Mouse (Mus musculus): ENCODE data around the gene Ltbp2. TPM values are rescaled to one million over a fixed set of nuclear protein-coding genes. Genes with fewer than 3 reads are reported as not detected.

Gene Ltbp2
- polyA plus RNA-seq, 1 experiment: 19.7 TPM

DNA sequence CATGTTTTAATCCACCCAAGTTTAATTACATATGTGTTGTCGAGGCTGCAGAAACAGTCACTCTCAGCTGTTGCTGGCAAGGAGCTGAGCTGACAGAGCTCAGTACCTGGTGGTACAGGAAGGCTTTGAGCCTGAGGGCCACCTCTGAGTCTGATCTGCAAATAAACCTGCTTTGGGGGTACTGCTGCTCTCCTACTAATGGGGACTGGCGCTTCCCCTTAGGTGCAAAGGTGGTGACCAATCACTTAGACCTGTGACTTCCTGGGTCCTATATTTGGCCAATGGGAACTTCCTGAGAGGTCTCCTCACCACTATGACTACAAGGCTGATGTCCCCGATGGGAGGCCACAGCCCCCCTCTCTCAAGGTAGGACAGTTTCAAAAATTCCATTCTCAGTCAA lies 35.6 kb downstream of the Ltbp2 start:
- Histone ChIP-seq H3K36me3 (ENCODE audit: control insufficient read depth, insufficient read depth) (no peaks in the 10 kb centered on the region), H3K4me3 (no peak overlapping the region), H3K4me2 (ENCODE audit: low read depth) (no peak overlapping the region), H3K79me2 (ENCODE audit: control insufficient read depth, insufficient read depth) (no peaks in the 10 kb centered on the region), H3ac (ENCODE audit: control insufficient read depth, insufficient read length) (no peak overlapping the region), H3K27me3 (ENCODE audit: control insufficient read depth, insufficient read depth, insufficient read length) (no peaks in the 10 kb centered on the region)
- TF ChIP-seq REST (IDR thresholded peaks at IDR 0.05; ENCODE audit: insufficient read depth, insufficient read length) (no peak), TCF3 (IDR thresholded peaks at IDR 0.05; ENCODE audit: insufficient read length, low read depth) (no peak), MYOG (IDR thresholded peaks at IDR 0.05; ENCODE audit: control insufficient read depth in 1 of 3, insufficient read depth in 1 of 3, insufficient read length in 2 of 3, low read depth in 2 of 3) (no peak), E2F4 (IDR thresholded peaks at IDR 0.05; ENCODE audit: insufficient read depth) (no peak), CEBPB (IDR thresholded peaks at IDR 0.05; ENCODE audit: insufficient read depth, poor library complexity, severe bottlenecking) (no peak), POLR2AphosphoS2 (IDR thresholded peaks at IDR 0.05; ENCODE audit: insufficient read length, low read depth) (no peak), USF1 (IDR thresholded peaks at IDR 0.05; ENCODE audit: low read depth) (no peak), SRF (IDR thresholded peaks at IDR 0.05; ENCODE audit: control insufficient read depth, insufficient read length, low read depth) (no peak), MYOD1 (IDR thresholded peaks at IDR 0.05; ENCODE audit: control insufficient read depth in 1 of 3, insufficient read length in 2 of 3, low read depth in 2 of 3) (no peak), MAX (IDR thresholded peaks at IDR 0.05; ENCODE audit: low read depth) (no peak), TCF12 (IDR thresholded peaks at IDR 0.05; ENCODE audit: insufficient read depth, poor library complexity, severe bottlenecking) (no peak), POLR2A (IDR thresholded peaks at IDR 0.05; ENCODE audit: insufficient read length, low read depth) (no peak)

DNA sequence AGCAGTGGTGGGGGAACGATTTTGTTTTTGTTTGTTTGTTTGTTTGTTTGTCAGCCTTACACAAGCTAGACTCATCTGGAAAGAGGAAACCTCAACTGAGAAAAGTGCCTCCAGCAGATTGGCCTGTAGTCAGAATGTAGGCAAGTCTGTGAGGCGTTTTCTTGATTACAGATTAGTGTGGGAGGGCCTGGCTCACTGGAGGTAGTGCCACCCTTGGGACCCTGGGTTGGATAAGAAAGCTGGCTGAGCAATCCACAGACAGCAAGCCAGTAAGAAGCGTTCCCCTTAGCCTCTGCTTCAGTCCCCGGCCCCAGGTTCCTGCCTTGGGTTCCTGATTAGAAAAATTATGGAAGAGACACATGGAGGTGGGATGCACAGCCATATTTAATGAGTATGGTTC lies 36.4 kb downstream of the Ltbp2 start:
- Histone ChIP-seq H3K27me3 (ENCODE audit: control insufficient read depth, insufficient read depth, insufficient read length) (no peaks in the 10 kb centered on the region), H3K4me3 (no peak overlapping the region), H3K4me2 (ENCODE audit: low read depth) (no peak overlapping the region), H3ac (ENCODE audit: control insufficient read depth, insufficient read length) (no peak overlapping the region), H3K36me3 (ENCODE audit: control insufficient read depth, insufficient read depth) (no peaks in the 10 kb centered on the region), H3K79me2 (ENCODE audit: control insufficient read depth, insufficient read depth) (no peaks in the 10 kb centered on the region)
- TF ChIP-seq MYOD1 (IDR thresholded peaks at IDR 0.05; ENCODE audit: control insufficient read depth in 1 of 3, insufficient read length in 2 of 3, low read depth in 2 of 3) (no peak), POLR2AphosphoS2 (IDR thresholded peaks at IDR 0.05; ENCODE audit: insufficient read length, low read depth) (no peak), CEBPB (IDR thresholded peaks at IDR 0.05; ENCODE audit: insufficient read depth, poor library complexity, severe bottlenecking) (no peak), REST (IDR thresholded peaks at IDR 0.05; ENCODE audit: insufficient read depth, insufficient read length) (no peak), TCF3 (IDR thresholded peaks at IDR 0.05; ENCODE audit: insufficient read length, low read depth) (no peak), E2F4 (IDR thresholded peaks at IDR 0.05; ENCODE audit: insufficient read depth) (no peak), MAX (IDR thresholded peaks at IDR 0.05; ENCODE audit: low read depth) (no peak), POLR2A (IDR thresholded peaks at IDR 0.05; ENCODE audit: insufficient read length, low read depth) (no peak), MYOG (IDR thresholded peaks at IDR 0.05; ENCODE audit: control insufficient read depth in 1 of 3, insufficient read depth in 1 of 3, insufficient read length in 2 of 3, low read depth in 2 of 3) (no peak), TCF12 (IDR thresholded peaks at IDR 0.05; ENCODE audit: insufficient read depth, poor library complexity, severe bottlenecking) (no peak), SRF (IDR thresholded peaks at IDR 0.05; ENCODE audit: control insufficient read depth, insufficient read length, low read depth) (no peak), USF1 (IDR thresholded peaks at IDR 0.05; ENCODE audit: low read depth) (no peak)

GRCm38 (mm10) chr12:84835626-84836025 lies 40.7 kb downstream of the Ltbp2 start:
- no peaks in the 10 kb centered on the region for H3K27me3 ChIP-seq (ENCODE audit: control insufficient read depth, insufficient read depth, insufficient read length)
- no peak overlapping the region for H3ac ChIP-seq (ENCODE audit: control insufficient read depth, insufficient read length)
- H3K36me3 ChIP-seq (ENCODE audit: control insufficient read depth, insufficient read depth): no peaks in the 10 kb centered on the region
- no peak overlapping the region for H3K4me3 ChIP-seq
- TF ChIP-seq CEBPB (IDR thresholded peaks at IDR 0.05; ENCODE audit: insufficient read depth, poor library complexity, severe bottlenecking): no peak
- TF ChIP-seq MYOG (IDR thresholded peaks at IDR 0.05; ENCODE audit: control insufficient read depth in 1 of 3, insufficient read depth in 1 of 3, insufficient read length in 2 of 3, low read depth in 2 of 3): no peak
- TF ChIP-seq POLR2AphosphoS2 (IDR thresholded peaks at IDR 0.05; ENCODE audit: insufficient read length, low read depth): no peak
- no peak for TF ChIP-seq E2F4 (IDR thresholded peaks at IDR 0.05; ENCODE audit: insufficient read depth)
- no peak for TF ChIP-seq SRF (IDR thresholded peaks at IDR 0.05; ENCODE audit: control insufficient read depth, insufficient read length, low read depth)
- no peak for TF ChIP-seq MAX (IDR thresholded peaks at IDR 0.05; ENCODE audit: low read depth)
- TF ChIP-seq TCF3 (IDR thresholded peaks at IDR 0.05; ENCODE audit: insufficient read length, low read depth): no peak
- TF ChIP-seq POLR2A (IDR thresholded peaks at IDR 0.05; ENCODE audit: insufficient read length, low read depth): no peak
- no peak for TF ChIP-seq TCF12 (IDR thresholded peaks at IDR 0.05; ENCODE audit: insufficient read depth, poor library complexity, severe bottlenecking)
- TF ChIP-seq REST (IDR thresholded peaks at IDR 0.05; ENCODE audit: insufficient read depth, insufficient read length): no peak
- no peak for TF ChIP-seq MYOD1 (IDR thresholded peaks at IDR 0.05; ENCODE audit: control insufficient read depth in 1 of 3, insufficient read length in 2 of 3, low read depth in 2 of 3)
- TF ChIP-seq USF1 (IDR thresholded peaks at IDR 0.05; ENCODE audit: low read depth): no peak
- H3K79me2 ChIP-seq (ENCODE audit: control insufficient read depth, insufficient read depth): no peaks in the 10 kb centered on the region
- H3K4me2 ChIP-seq (ENCODE audit: low read depth): no peak overlapping the region

DNA sequence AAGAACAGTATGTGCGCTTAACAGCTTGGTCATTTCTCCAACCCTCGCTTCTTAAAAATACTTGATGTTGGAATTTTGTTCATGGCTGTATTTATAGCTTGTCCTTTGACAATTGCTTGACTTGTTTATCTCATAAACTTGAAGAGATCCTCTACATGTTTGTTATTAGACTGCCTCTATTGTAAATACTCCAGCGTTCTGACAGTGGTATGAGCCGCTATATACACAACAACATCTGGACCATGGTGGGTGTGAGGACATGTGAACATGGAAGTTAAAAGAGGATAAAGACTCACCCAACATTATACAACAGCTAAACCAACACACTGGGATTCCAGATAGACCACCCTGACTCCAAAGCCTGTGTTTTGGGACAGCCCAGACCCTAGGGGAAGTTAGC lies 41.6 kb downstream of the Ltbp2 start:
- no peak for TF ChIP-seq TCF3 (IDR thresholded peaks at IDR 0.05; ENCODE audit: insufficient read length, low read depth)
- no peak for TF ChIP-seq POLR2A (IDR thresholded peaks at IDR 0.05; ENCODE audit: insufficient read length, low read depth)
- no peak for TF ChIP-seq TCF12 (IDR thresholded peaks at IDR 0.05; ENCODE audit: insufficient read depth, poor library complexity, severe bottlenecking)
- no peak for TF ChIP-seq E2F4 (IDR thresholded peaks at IDR 0.05; ENCODE audit: insufficient read depth)
- no peak for TF ChIP-seq MYOG (IDR thresholded peaks at IDR 0.05; ENCODE audit: control insufficient read depth in 1 of 3, insufficient read depth in 1 of 3, insufficient read length in 2 of 3, low read depth in 2 of 3)
- TF ChIP-seq POLR2AphosphoS2 (IDR thresholded peaks at IDR 0.05; ENCODE audit: insufficient read length, low read depth): no peak
- no peak for TF ChIP-seq MAX (IDR thresholded peaks at IDR 0.05; ENCODE audit: low read depth)
- TF ChIP-seq SRF (IDR thresholded peaks at IDR 0.05; ENCODE audit: control insufficient read depth, insufficient read length, low read depth): no peak
- Histone ChIP-seq H3K36me3 (ENCODE audit: control insufficient read depth, insufficient read depth) (no peaks in the 10 kb centered on the region), H3K4me2 (ENCODE audit: low read depth) (no peak overlapping the region), H3K27me3 (ENCODE audit: control insufficient read depth, insufficient read depth, insufficient read length) (no peaks in the 10 kb centered on the region), H3ac (ENCODE audit: control insufficient read depth, insufficient read length) (no peak overlapping the region), H3K4me3 (no peak overlapping the region), H3K79me2 (ENCODE audit: control insufficient read depth, insufficient read depth) (no peaks in the 10 kb centered on the region)
